Mouse (Mus musculus): Measurements from ENCODE around the gene Gm13697. TPM values are rescaled to one million over a fixed set of nuclear protein-coding genes. Genes with fewer than 3 reads are reported as not detected.

Gm13697 gene
- total RNA-seq, 1 experiment from 2014 or later, result not detected

- no peak for ATAC-seq (replicated peaks in 1 of 2; ENCODE audit: insufficient read depth in 1 of 2, low FRiP score in 2 of 2, low TSS enrichment in 1 of 2, low read depth in 1 of 2, poor library complexity in 2 of 2, severe bottlenecking in 2 of 2)
Observed at GRCm38 (mm10) chr2:84021930-84022329, 37.4 kb downstream of the Gm13697 start.

DNA sequence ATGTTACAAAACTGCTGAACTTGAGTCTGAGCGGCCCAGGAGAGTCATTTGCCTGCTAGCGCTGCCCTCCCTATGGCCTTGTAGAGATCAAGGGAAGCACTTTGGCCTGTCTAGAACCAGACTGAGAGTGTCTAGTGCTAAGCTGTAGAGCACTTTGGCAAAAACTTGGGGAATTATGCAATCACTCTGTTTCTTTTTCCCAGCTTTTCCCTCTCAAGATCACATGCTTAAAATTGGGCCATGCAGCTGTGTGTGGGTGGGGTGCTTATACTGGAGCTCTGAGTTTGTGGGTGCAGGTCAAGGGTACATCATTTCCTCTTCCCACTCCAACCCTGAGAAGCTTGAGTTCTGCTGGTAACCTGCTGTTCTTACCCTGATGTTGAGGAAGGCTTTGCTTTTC lies 38.4 kb downstream of the Gm13697 start:
- no peak for ATAC-seq (replicated peaks in 1 of 2; ENCODE audit: insufficient read depth in 1 of 2, low FRiP score in 2 of 2, low TSS enrichment in 1 of 2, low read depth in 1 of 2, poor library complexity in 2 of 2, severe bottlenecking in 2 of 2)

- no peak for ATAC-seq (replicated peaks in 1 of 2; ENCODE audit: insufficient read depth in 1 of 2, low FRiP score in 2 of 2, low TSS enrichment in 1 of 2, low read depth in 1 of 2, poor library complexity in 2 of 2, severe bottlenecking in 2 of 2)
Observed at GRCm38 (mm10) chr2:84023319-84023718, 38.8 kb downstream of the Gm13697 start.

GRCm38 (mm10) chr2:84025217-84025616 lies 40.7 kb downstream of the Gm13697 start:
- no peak for ATAC-seq (replicated peaks in 1 of 2; ENCODE audit: insufficient read depth in 1 of 2, low FRiP score in 2 of 2, low TSS enrichment in 1 of 2, low read depth in 1 of 2, poor library complexity in 2 of 2, severe bottlenecking in 2 of 2)

- no peak for ATAC-seq (replicated peaks in 1 of 2; ENCODE audit: insufficient read depth in 1 of 2, low FRiP score in 2 of 2, low TSS enrichment in 1 of 2, low read depth in 1 of 2, poor library complexity in 2 of 2, severe bottlenecking in 2 of 2)
Observed at GRCm38 (mm10) chr2:84032505-84032904, 48.0 kb downstream of the Gm13697 start.

GRCm38 (mm10) chr2:84035997-84036396 lies 51.5 kb downstream of the Gm13697 start:
- no peak for ATAC-seq (replicated peaks in 1 of 2; ENCODE audit: insufficient read depth in 1 of 2, low FRiP score in 2 of 2, low TSS enrichment in 1 of 2, low read depth in 1 of 2, poor library complexity in 2 of 2, severe bottlenecking in 2 of 2)

Other genes with a start within 250 kb of the Gm13697 start
- gene Fam171b, start 172.1 kb upstream of the Gm13697 start, total RNA-seq (2017), result 0.63 and 0.79 TPM in 2 replicates
- gene Zswim2, start 43.5 kb upstream of the Gm13697 start, total RNA-seq (2017), result 0.38 TPM in 1 of 2 replicates, not detected in the other
- gene Gm13698, start 29.1 kb upstream of the Gm13697 start, total RNA-seq (2017), result not detected in 2 replicates
- not detected in 2 replicates for gene Gm13693, start 23.2 kb upstream of the Gm13697 start, total RNA-seq (2017)
- not detected in 2 replicates for gene Gm13695, start 17.4 kb upstream of the Gm13697 start, total RNA-seq (2017)
- not detected in 2 replicates for gene Gm13696, start 11.6 kb upstream of the Gm13697 start, total RNA-seq (2017)
- gene Gm13694, start 5.8 kb upstream of the Gm13697 start, total RNA-seq (2017), result not detected in 2 replicates
- not detected in 2 replicates for gene Gm13691, start 5.8 kb downstream of the Gm13697 start, total RNA-seq (2017)